Mouse (Mus musculus): ENCODE measurements around the gene Cep63.

The Cep63 gene

GRCm38 (mm10) chr9:102621385-102621784 lies 4.9 kb downstream of the Cep63 start:
- no peak for DNase-seq (ENCODE audit: low read depth, low spot score)
- Histone ChIP-seq H3K27me3 (ENCODE audit: control insufficient read depth, insufficient read depth, low read length, poor library complexity, severe bottlenecking) (no peaks in the 10 kb centered on the region), H3K36me3 (ENCODE audit: control insufficient read depth, insufficient read depth, low read length, poor library complexity, severe bottlenecking) (0 out of 2 replicates have a peak, but pooled peaks cover 1% of the 10 kb centered on the region)

- no peak for DNase-seq (ENCODE audit: low read depth, low spot score)
- Histone ChIP-seq H3K36me3 (ENCODE audit: control insufficient read depth, insufficient read depth, low read length, poor library complexity, severe bottlenecking) (peaks cover 7% of the 10 kb centered on the region), H3K27me3 (ENCODE audit: control insufficient read depth, insufficient read depth, low read length, poor library complexity, severe bottlenecking) (no peaks in the 10 kb centered on the region)
Measured at GRCm38 (mm10) chr9:102616267-102616666, 10.1 kb downstream of the Cep63 start.

- H3K27me3 ChIP-seq (ENCODE audit: control insufficient read depth, insufficient read depth, low read length, poor library complexity, severe bottlenecking) = no peaks in the 10 kb centered on the region
- DNase-seq (ENCODE audit: low read depth, low spot score) = no peak
Measured at GRCm38 (mm10) chr9:102615071-102615470, 11.3 kb downstream of the Cep63 start.

GRCm38 (mm10) chr9:102609221-102609620 lies 17.1 kb downstream of the Cep63 start:
- H3K27me3 ChIP-seq (ENCODE audit: control insufficient read depth, insufficient read depth, low read length, poor library complexity, severe bottlenecking) = no peaks in the 10 kb centered on the region
- DNase-seq (ENCODE audit: low read depth, low spot score) = no peak
- peaks cover 11% of the 10 kb centered on the region for H3K36me3 ChIP-seq (ENCODE audit: control insufficient read depth, insufficient read depth, low read length, poor library complexity, severe bottlenecking)

More at GRCm38 (mm10) chr9:102615071-102615470, 11.3 kb downstream of the Cep63 start:
- peaks cover 10% of the 10 kb centered on the region for H3K36me3 ChIP-seq (ENCODE audit: control insufficient read depth, insufficient read depth, low read length, poor library complexity, severe bottlenecking)

- H3K36me3 ChIP-seq (ENCODE audit: control insufficient read depth, insufficient read depth, low read length, poor library complexity, severe bottlenecking) = peaks cover 8% of the 10 kb centered on the region
- DNase-seq (ENCODE audit: low read depth, low spot score) = no peak
- H3K27me3 ChIP-seq (ENCODE audit: control insufficient read depth, insufficient read depth, low read length, poor library complexity, severe bottlenecking) = no peaks in the 10 kb centered on the region
Measured at GRCm38 (mm10) chr9:102607471-102607870, 18.9 kb downstream of the Cep63 start.

GRCm38 (mm10) chr9:102605162-102605561 lies 21.2 kb downstream of the Cep63 start:
- Histone ChIP-seq H3K27me3 (ENCODE audit: control insufficient read depth, insufficient read depth, low read length, poor library complexity, severe bottlenecking) (no peaks in the 10 kb centered on the region), H3K36me3 (ENCODE audit: control insufficient read depth, insufficient read depth, low read length, poor library complexity, severe bottlenecking) (peaks cover 2% of the 10 kb centered on the region; the same call in 1 of the 2 replicates)
- DNase-seq (ENCODE audit: low read depth, low spot score) = no peak

GRCm38 (mm10) chr9:102601666-102602065 lies 24.7 kb downstream of the Cep63 start:
- no peak for DNase-seq (ENCODE audit: low read depth, low spot score)
- no peaks in the 10 kb centered on the region for H3K27me3 ChIP-seq (ENCODE audit: control insufficient read depth, insufficient read depth, low read length, poor library complexity, severe bottlenecking)

GRCm38 (mm10) chr9:102601187-102601586 lies 25.1 kb downstream of the Cep63 start:
- DNase-seq (ENCODE audit: low read depth, low spot score) = no peak
- Histone ChIP-seq H3K27me3 (ENCODE audit: control insufficient read depth, insufficient read depth, low read length, poor library complexity, severe bottlenecking) (no peaks in the 10 kb centered on the region), H3K36me3 (ENCODE audit: control insufficient read depth, insufficient read depth, low read length, poor library complexity, severe bottlenecking) (peaks cover 8% of the 10 kb centered on the region)

More at GRCm38 (mm10) chr9:102601666-102602065, 24.7 kb downstream of the Cep63 start:
- H3K36me3 ChIP-seq (ENCODE audit: control insufficient read depth, insufficient read depth, low read length, poor library complexity, severe bottlenecking) = peaks cover 7% of the 10 kb centered on the region; the same call in 1 of the 2 replicates

GRCm38 (mm10) chr9:102595662-102596436 lies 30.5 kb downstream of the Cep63 start:
- Histone ChIP-seq H3K36me3 (ENCODE audit: control insufficient read depth, insufficient read depth, low read length, poor library complexity, severe bottlenecking) (peaks cover 10% of the 10 kb centered on the region), H3K27me3 (ENCODE audit: control insufficient read depth, insufficient read depth, low read length, poor library complexity, severe bottlenecking) (no peaks in the 10 kb centered on the region)
- DNase-seq (ENCODE audit: low read depth, low spot score) = no peak

GRCm38 (mm10) chr9:102594667-102595393 lies 31.5 kb downstream of the Cep63 start:
- DNase-seq (ENCODE audit: low read depth, low spot score) = no peak
- H3K36me3 ChIP-seq (ENCODE audit: control insufficient read depth, insufficient read depth, low read length, poor library complexity, severe bottlenecking) = peaks cover 10% of the 10 kb centered on the region
- H3K27me3 ChIP-seq (ENCODE audit: control insufficient read depth, insufficient read depth, low read length, poor library complexity, severe bottlenecking) = no peaks in the 10 kb centered on the region

GRCm38 (mm10) chr9:102587347-102587746 lies 39.0 kb downstream of the Cep63 start:
- peaks cover 4% of the 10 kb centered on the region for H3K36me3 ChIP-seq (ENCODE audit: control insufficient read depth, insufficient read depth, low read length, poor library complexity, severe bottlenecking)
- DNase-seq (ENCODE audit: low read depth, low spot score) = no peak
- no peaks in the 10 kb centered on the region for H3K27me3 ChIP-seq (ENCODE audit: control insufficient read depth, insufficient read depth, low read length, poor library complexity, severe bottlenecking)

- H3K36me3 ChIP-seq (ENCODE audit: control insufficient read depth, insufficient read depth, low read length, poor library complexity, severe bottlenecking) = peaks cover 4% of the 10 kb centered on the region
- DNase-seq (ENCODE audit: low read depth, low spot score) = no peak
Measured at GRCm38 (mm10) chr9:102581921-102582469, 44.3 kb downstream of the Cep63 start.

GRCm38 (mm10) chr9:102577480-102577879 lies 48.9 kb downstream of the Cep63 start:
- DNase-seq (ENCODE audit: low read depth, low spot score) = peak; percentile 4
- H3K36me3 ChIP-seq (ENCODE audit: control insufficient read depth, insufficient read depth, low read length, poor library complexity, severe bottlenecking) = no peaks in the 10 kb centered on the region
- H3K27me3 ChIP-seq (ENCODE audit: control insufficient read depth, insufficient read depth, low read length, poor library complexity, severe bottlenecking) = no peaks in the 10 kb centered on the region

More at GRCm38 (mm10) chr9:102581921-102582469, 44.3 kb downstream of the Cep63 start:
- no peaks in the 10 kb centered on the region for H3K27me3 ChIP-seq (ENCODE audit: control insufficient read depth, insufficient read depth, low read length, poor library complexity, severe bottlenecking)

GRCm38 (mm10) chr9:102572888-102573287 lies 53.4 kb downstream of the Cep63 start:
- no peaks in the 10 kb centered on the region for H3K36me3 ChIP-seq (ENCODE audit: control insufficient read depth, insufficient read depth, low read length, poor library complexity, severe bottlenecking)

GRCm38 (mm10) chr9:102558463-102558862 lies 67.9 kb downstream of the Cep63 start:
- H3K27me3 ChIP-seq (ENCODE audit: control insufficient read depth, insufficient read depth, low read length, poor library complexity, severe bottlenecking) = no peaks in the 10 kb centered on the region
- DNase-seq (ENCODE audit: low read depth, low spot score) = no peak
- H3K36me3 ChIP-seq (ENCODE audit: control insufficient read depth, insufficient read depth, low read length, poor library complexity, severe bottlenecking) = no peaks in the 10 kb centered on the region

More at GRCm38 (mm10) chr9:102572888-102573287, 53.4 kb downstream of the Cep63 start:
- no peak for DNase-seq (ENCODE audit: low read depth, low spot score)
- H3K27me3 ChIP-seq (ENCODE audit: control insufficient read depth, insufficient read depth, low read length, poor library complexity, severe bottlenecking) = no peaks in the 10 kb centered on the region

Data from splenic B cell, adult 2 months (primary cell).